Mouse (Mus musculus) small intestine, adult 2 months (tissue): ENCODE measurements at regions not wholly inside any gene's neighbourhood (a gene's known extent, or its start where the extent isn't known, plus 50 kb on each side); places are given as distances from the start of the nearest gene placed in this dataset.

Experiments
- CTCF ChIP-seq: fragments of 200-500 bp; IDR thresholded peaks from 2 replicates; pipeline ENCODE4 v1.5.1; 2012; ENCODE audit warnings: low read depth, mild to moderate bottlenecking, control low read depth, inconsistent platforms, low read length, moderate library complexity, mixed read lengths; ENCODE audit not compliant: insufficient replicate concordance, insufficient read length; ENCODE audit errors: extremely low read depth
- POLR2A ChIP-seq: fragments of 200-500 bp; IDR thresholded peaks from 2 replicates; pipeline ENCODE4 v1.6.1; 2012; ENCODE audit warnings: low read depth, mild to moderate bottlenecking, control low read depth, inconsistent platforms, low read length, moderate library complexity

- TF ChIP-seq POLR2A (no peak), CTCF (no peak)
These were observed 1345.4 kb downstream of the Zfp704 start for GRCm38 (mm10) chr3:8264366-8265033.
